Mouse (Mus musculus): Measurements from ENCODE around the gene Vmn1r198. TPM values are rescaled to one million over a fixed set of nuclear protein-coding genes. Genes with fewer than 3 reads are reported as not detected.
"Not testable (repeated sequence)": the region's sequence is repeated elsewhere in the genome, so short reads cannot be mapped to it uniquely, and the experiment has no call there.

The Vmn1r198 gene
- total RNA-seq (2021), result not detected
- long read RNA-seq, experiment 1, result 0 reads
- long read RNA-seq, experiment 2, result 0 reads

DNA sequence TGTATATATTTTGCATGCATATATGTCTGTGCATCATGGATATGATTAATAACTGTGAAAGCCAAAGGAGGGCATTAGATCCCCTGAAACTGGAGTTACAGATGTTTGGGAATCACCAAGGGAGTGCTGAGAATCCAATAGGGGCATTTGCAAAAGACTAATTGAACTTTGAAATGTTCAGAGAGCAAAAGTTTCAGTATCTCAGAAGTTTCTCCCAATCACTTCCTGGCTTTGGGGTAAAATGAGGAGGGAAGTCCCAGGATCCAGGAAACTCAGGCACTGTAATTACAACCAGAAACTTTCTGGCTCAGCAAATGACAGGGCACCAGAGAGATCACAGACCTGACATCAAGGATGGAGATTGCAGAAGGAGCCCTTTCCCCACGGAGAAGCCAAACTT, at the start of gene Vmn1r198:
TSS of gene Vmn1r198 (plus strand) at position 301 of the 400 bp plus-strand sequence.
- no peak for DNase-seq (ENCODE audit: low spot score)

GRCm38 (mm10) chr13:22308075-22308474, 42.1 kb upstream of the Vmn1r198 start:
- not testable (repeated sequence) for DNase-seq (ENCODE audit: low spot score)

GRCm38 (mm10) chr13:22315361-22315760, 34.8 kb upstream of the Vmn1r198 start:
- no peak for DNase-seq (ENCODE audit: low spot score)

GRCm38 (mm10) chr13:22317366-22317765, 32.8 kb upstream of the Vmn1r198 start:
- no peak for DNase-seq (ENCODE audit: low spot score)

DNA sequence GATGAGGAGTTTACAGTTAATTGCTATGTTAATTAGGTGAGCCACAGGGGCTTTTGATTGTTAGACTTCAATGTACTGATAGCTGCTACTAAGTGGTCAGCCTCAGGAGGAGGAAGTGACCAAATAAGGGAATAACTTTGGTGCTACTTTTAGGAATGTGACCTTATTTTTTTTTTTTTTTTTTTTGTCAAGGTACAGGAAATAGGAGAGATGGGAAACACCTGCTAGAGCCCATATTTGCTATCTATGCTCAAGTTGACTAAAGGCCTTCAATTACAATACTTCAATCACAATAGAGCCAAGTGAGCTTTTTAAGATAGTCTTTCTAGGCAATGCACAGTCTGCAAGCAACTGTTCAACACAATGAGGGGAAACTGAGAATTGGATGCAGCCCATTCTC, 30.1 kb upstream of the Vmn1r198 start:
- no peak for DNase-seq (ENCODE audit: low spot score)

DNA sequence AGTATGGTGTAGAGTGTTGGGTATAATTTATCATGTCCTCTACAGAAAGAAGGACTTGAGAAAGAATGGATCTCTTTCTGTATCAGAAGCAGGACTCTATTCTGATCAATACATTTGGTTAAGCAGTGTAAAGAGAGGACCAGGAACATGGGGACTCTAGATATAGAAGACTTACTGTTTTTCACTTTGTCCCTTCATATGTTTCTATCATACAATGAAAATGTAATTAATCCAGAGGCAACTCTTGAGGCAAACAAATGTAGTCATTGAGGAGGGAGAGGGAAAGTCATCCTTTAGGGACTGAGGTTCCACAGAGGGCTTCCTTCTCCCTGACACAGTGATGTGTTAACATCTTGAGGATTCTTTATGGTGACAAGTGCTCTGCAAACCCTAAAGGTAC, 25.9 kb upstream of the Vmn1r198 start, which contains the start of gene Vmn1r197:
TSS of gene Vmn1r197 (plus strand) at position 301 of the 400 bp plus-strand sequence.
- no peak for DNase-seq (ENCODE audit: low spot score)

- no peak for DNase-seq (ENCODE audit: low spot score)
Measured at GRCm38 (mm10) chr13:22333269-22333668, 16.9 kb upstream of the Vmn1r198 start.

DNA sequence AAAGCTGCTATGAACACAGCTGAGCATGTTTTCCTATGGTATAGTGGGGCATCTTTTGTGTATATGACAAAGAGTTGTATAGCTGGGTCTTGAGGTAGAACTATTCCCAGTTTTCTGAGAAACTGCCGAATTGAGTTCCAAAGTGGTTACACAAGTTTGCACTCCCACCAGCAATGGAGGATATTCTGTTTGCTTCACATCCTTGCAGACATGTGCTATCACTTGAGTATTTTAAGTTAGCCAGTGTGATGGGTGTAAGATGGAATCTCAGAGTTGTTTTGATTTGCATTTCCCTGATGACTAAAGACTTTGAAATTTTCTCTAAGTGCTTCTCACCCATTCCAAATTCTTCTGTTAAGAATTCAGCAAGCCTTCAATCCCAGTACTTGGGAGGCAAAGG, 14.6 kb upstream of the Vmn1r198 start:
- DNase-seq (ENCODE audit: low spot score), result no peak

GRCm38 (mm10) chr13:22350813-22351212, 649 bp downstream of the Vmn1r198 start:
- no peak for DNase-seq (ENCODE audit: low spot score)

DNA sequence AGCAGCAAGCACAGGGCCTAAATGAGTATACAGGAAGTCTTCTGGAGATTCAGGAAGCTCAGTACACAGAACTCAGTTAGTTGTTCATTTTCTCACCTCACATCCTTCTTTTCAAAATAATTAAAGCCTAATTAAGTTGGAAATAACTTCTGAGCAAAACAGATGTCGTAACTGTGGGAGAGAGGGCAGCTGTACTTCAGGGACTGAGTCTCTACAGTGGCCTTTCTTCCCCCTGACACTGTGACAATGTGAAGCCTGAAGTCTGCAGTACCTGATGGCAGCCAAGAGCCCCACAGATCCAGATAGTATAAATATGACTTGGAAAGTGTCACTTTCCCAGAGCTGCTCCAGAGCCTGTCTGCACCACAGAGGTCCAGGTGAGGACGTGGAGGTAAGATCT, 29.4 kb downstream of the Vmn1r198 start, which contains the start of gene Vmn1r199:
TSS of gene Vmn1r199 (plus strand) at position 301 of the 400 bp plus-strand sequence.
- no peak for DNase-seq (ENCODE audit: low spot score)

- DNase-seq (ENCODE audit: low spot score), result not testable (repeated sequence)
Measured at GRCm38 (mm10) chr13:22381128-22381527, 31.0 kb downstream of the Vmn1r198 start.

GRCm38 (mm10) chr13:22383401-22383800, 33.2 kb downstream of the Vmn1r198 start:
- no peak for DNase-seq (ENCODE audit: low spot score)

GRCm38 (mm10) chr13:22387050-22387449, 36.9 kb downstream of the Vmn1r198 start:
- DNase-seq (ENCODE audit: low spot score), result no peak

DNA sequence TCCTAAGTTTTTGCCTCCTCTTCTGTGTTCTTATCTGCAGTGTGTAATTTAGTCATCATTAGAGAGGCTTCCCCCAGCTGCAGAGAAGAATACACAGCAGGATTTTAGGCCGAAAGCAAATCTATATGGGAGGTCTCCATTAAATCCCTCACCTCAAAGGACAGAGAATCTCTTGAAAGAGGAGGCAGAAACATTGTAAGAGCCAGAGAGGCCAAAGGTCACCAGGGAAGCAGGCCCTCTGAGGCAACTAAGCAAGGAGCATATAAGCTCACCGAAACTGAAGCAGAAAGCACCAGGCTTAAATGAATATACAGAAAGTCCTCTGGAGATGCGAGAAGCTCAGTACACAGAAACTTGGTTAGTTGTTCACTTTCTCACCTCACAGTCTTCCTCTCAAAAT, 39.9 kb downstream of the Vmn1r198 start, which contains the start of gene Vmn1r200:
TSS of gene Vmn1r200 (plus strand) at position 301 of the 400 bp plus-strand sequence.
- no peak for DNase-seq (ENCODE audit: low spot score)

GRCm38 (mm10) chr13:22402978-22403377, 52.8 kb downstream of the Vmn1r198 start:
- DNase-seq (ENCODE audit: low spot score), result no peak

Other genes starting within 250 kb of the Vmn1r198 start
- gene Vmn1r189, start 244.5 kb upstream of the Vmn1r198 start, total RNA-seq (2021), result not detected
- not detected for gene Vmn1r191, start 166.4 kb upstream of the Vmn1r198 start, total RNA-seq (2021)
- gene Vmn1r192, start 159.2 kb upstream of the Vmn1r198 start, total RNA-seq (2021), result not detected
- gene Vmn1r193, start 127.2 kb upstream of the Vmn1r198 start, total RNA-seq (2021), result not detected
- not detected for gene Vmn1r194, start 106.1 kb upstream of the Vmn1r198 start, total RNA-seq (2021)
- not detected for gene Vmn1r195, start 79.8 kb upstream of the Vmn1r198 start, total RNA-seq (2021)
- gene Vmn1r196, start 60.4 kb upstream of the Vmn1r198 start, total RNA-seq (2021), result not detected
- gene Vmn1r197, start 25.8 kb upstream of the Vmn1r198 start, total RNA-seq (2021), result not detected
- not detected for gene Vmn1r199, start 29.5 kb downstream of the Vmn1r198 start, total RNA-seq (2021)
- not detected for gene Vmn1r200, start 40.0 kb downstream of the Vmn1r198 start, total RNA-seq (2021)
- gene Vmn1r201, start 121.6 kb downstream of the Vmn1r198 start, total RNA-seq (2021), result not detected
- gene Vmn1r202, start 155.0 kb downstream of the Vmn1r198 start, total RNA-seq (2021), result not detected
- gene Vmn1r203, start 167.8 kb downstream of the Vmn1r198 start, total RNA-seq (2021), result not detected
- gene Vmn1r204, start 202.8 kb downstream of the Vmn1r198 start, total RNA-seq (2021), result not detected
- not detected for gene Vmn1r205, start 242.6 kb downstream of the Vmn1r198 start, total RNA-seq (2021)